Mouse (Mus musculus) cerebellum, adult 8-10 months (tissue): ENCODE measurements at regions not wholly inside any gene's neighbourhood (a gene's known extent, or its start where the extent isn't known, plus 50 kb on each side); places are given as distances from the start of the nearest gene placed in this dataset.

Experiments used
- DNase-seq: peaks from one replicate; pipeline ENCODE4 v3.0.0; 2022

DNA sequence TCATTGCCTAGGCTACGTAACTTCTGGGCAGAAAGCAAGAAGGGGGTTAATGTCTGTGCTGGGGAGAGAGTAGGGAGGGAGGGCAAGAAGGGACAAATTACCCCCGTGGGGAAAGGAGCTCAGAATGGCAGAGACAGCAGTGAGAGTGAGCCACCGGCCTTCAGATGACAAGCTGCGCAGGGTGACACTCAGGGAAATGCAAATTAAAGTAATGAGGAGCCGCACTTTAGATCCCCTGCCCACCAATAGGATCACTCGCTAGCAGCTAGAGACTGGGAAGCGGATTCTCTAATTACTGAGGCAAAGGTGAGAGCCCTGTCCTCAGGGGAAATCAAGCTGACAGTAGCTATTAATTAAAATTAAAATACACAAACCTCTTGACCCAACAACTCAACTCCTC, 202.5 kb downstream of the Arhgef10l start:
- DNase-seq: no peak

DNA sequence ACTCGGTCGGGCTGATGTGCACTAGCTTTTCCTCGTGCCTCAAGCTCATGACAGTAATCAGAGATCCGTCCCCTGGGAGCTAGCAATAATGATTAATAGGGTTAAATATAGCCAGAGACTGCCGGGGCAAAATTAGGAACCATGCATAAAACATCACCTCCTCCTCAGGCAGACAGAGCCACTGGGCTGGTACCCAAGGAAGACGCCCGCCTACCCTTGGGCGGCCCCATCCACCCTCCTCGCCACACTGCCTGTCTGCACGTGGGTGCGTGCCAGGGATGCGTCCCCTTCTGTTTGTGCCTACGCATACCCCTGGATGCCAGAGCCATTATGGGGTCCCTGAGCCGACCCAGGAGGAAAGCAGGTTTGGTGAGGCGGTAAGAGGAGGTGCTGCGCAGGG, 204.5 kb downstream of the Arhgef10l start:
- DNase-seq: no peak

GRCm38 (mm10) chr4:140449062-140449461, 202.5 kb upstream of the Igsf21 start:
- no peak for DNase-seq

DNA sequence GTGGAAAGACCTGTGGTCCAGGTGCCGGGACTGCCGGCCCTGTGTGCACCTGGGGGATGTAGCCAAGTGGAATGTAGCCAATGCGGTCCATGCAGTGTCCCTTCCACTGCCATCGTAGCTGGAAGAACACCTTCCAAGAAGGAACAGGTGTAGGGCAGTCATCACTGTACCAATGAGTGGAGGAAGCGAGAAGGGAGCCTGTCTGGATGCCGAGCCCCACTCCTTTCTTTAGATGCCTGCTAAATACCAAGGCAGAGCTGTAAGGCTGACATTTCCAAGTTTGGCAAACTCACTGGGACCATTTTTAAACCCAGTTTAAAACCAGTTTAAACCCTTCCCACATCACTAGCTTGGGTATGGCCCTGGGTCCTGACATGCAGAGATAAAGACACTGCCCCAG, 199.9 kb upstream of the Igsf21 start:
- no peak for DNase-seq

- no peak for DNase-seq
Measured at GRCm38 (mm10) chr4:140445931-140446330, 199.3 kb upstream of the Igsf21 start.

DNA sequence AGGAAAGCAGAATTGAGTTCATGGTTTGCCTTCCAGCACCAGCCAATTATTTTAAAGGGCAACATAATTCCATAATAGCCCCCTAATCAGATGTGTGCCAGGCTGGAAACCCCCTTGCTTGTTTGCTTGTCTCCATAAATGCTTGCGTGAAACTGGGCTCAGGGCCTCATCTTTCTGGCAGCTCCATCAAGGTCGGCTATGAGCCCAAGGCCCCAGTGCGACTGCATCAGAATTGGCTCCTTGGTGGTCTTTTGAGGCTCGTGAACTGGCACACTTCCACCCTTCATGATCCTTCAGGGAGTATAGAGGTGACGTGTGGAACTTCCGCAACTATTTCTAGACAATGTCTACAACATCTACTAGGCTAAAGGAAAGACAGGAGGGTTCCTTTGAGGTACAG, 196.6 kb upstream of the Igsf21 start:
- DNase-seq: no peak

GRCm38 (mm10) chr4:140441805-140442204, 195.2 kb upstream of the Igsf21 start:
- no peak for DNase-seq

DNA sequence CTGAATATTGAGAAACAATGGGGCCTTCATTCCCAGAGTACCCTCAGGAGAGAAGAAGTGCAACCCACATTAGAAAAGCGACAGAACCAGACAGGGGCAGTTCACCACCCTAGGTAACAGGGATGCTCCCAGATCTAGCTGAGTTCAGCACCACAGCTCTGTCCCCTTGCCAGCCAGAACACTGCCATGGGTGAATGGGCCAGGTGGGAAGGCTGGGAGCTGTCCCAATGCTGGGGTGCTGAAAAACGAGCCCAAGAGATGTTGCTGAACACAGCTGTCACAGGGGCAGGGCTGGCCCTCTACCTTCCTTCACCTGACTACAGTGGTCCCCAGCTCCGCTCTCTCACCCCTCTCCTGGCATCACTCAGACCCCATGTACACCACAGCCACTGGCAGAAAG, 193.3 kb upstream of the Igsf21 start:
- no peak for DNase-seq

- no peak for DNase-seq
Measured at GRCm38 (mm10) chr4:140436030-140436429, 189.4 kb upstream of the Igsf21 start.

- no peak for DNase-seq
Measured at GRCm38 (mm10) chr4:140433744-140434542, 187.4 kb upstream of the Igsf21 start.

GRCm38 (mm10) chr4:140432101-140432500, 185.5 kb upstream of the Igsf21 start:
- no peak for DNase-seq

GRCm38 (mm10) chr4:140427039-140427438, 180.5 kb upstream of the Igsf21 start:
- no peak for DNase-seq

- no peak for DNase-seq
Measured at GRCm38 (mm10) chr4:140423791-140424190, 177.2 kb upstream of the Igsf21 start.

GRCm38 (mm10) chr4:140421926-140422585, 175.5 kb upstream of the Igsf21 start:
- DNase-seq: no peak

GRCm38 (mm10) chr4:140419720-140420412, 173.3 kb upstream of the Igsf21 start:
- DNase-seq: no peak

DNA sequence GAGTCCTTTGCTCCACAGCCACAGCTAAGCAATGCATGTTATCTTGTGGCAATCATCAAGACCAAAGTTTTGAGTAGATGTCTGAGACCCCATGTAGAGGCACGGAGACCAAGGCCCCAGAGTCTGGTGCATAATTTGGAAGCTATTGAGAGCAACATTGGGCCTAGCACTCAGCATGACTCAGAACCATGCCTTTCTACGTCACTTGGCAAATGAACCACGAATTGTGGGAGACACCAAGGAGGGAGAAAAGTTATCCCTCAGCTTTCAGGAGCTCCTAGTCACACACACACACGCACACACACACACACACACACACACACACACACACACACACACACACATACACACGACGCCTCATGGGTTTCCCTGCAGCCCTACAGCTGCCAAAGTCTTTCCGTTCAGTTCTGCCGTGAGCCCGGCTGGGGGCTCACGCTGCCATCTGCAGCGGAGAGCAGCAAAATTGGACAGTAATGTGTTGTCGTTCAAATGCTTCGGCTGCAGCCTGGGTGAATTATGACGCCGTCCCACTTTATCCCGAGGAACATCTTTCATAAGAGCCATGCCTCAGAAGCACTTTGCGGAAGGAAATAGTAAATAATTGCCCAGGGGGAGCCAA, 165.8 kb upstream of the Igsf21 start:
- DNase-seq: no peak

GRCm38 (mm10) chr4:140408446-140408845, 161.9 kb upstream of the Igsf21 start:
- DNase-seq: no peak

DNA sequence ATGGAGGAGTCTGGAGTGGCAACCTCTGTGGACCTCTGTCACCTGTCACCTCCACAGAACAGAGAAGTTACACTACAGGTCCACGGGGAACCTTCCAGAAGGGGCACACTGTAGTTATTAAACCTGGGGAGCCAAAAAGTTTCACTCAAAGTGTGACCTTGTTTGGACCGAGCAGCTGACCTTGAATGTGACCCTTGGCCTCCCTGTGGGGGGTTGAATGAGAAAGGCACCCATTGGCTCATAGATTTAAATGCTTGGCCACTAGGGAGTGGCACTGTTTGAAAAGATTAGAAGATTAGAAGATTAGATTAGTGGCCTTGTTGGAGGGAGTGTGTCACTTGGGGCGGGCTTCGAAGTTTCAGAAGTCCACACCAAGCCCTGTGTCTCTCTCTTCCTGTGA, 160.3 kb upstream of the Igsf21 start:
- no peak for DNase-seq

GRCm38 (mm10) chr4:140405993-140406881, 159.7 kb upstream of the Igsf21 start:
- DNase-seq: no peak

- DNase-seq: no peak
Measured at GRCm38 (mm10) chr4:140405427-140405826, 158.8 kb upstream of the Igsf21 start.

DNA sequence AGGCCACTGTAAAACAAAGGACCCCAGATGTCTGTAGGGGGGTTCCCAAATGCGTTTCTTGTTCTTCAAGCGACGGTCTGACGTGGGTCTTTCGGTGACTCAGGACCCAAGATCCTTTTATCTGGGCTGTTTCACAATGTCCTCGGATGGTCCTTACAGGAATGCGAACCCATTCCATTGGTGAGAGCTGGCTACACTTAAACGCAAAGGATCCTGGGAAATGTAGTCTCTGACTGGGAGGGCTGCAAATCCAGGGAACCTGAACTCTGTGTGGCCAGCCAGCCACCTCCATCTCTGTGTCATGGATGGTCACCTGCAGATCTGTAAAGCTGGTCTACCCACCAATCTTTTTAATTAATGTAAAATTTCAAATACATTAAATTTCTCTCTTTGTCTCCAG, 156.5 kb upstream of the Igsf21 start:
- DNase-seq: no peak

DNA sequence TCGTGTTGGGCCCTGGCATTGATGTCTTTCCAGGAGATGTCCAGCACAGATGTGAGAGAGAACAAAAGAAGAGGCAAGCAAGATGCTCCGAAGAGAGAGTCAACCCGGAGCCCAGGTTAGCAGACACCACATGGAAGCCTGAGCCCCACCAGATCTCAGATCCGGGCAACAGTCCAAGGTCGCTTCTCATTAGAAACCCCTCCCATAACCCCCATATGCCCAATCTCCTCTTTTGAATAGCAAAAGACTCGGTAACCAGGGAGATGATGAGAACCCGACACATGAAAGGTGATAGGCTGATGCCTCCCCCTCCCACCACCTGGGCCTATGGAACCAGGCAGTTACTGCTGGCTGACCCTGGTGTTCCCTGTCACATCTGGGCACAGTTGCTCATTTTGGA, 155.7 kb upstream of the Igsf21 start:
- DNase-seq: no peak
